Mouse (Mus musculus): ENCODE results near the gene Zfp1. TPM values are rescaled to one million over a fixed set of nuclear protein-coding genes. Genes with fewer than 3 reads are reported as not detected.

The Zfp1 gene
- total and polyA plus RNA-seq, 2 experiments from 2014 or later: 7.5 to 11.9 TPM

- no peak overlapping the region for H3K27ac ChIP-seq (ENCODE audit: low read depth)
- TF ChIP-seq EP300 (IDR thresholded peaks at IDR 0.05; ENCODE audit: low read depth) (no peak), CTCF (IDR thresholded peaks at IDR 0.05; ENCODE audit: low read depth) (no peak)
- no peak overlapping the region for H3K9ac ChIP-seq (replicated peaks; ENCODE audit: low read depth, low read length)
Observed at GRCm38 (mm10) chr8:111648834-111649233, 5.6 kb downstream of the Zfp1 start.

GRCm38 (mm10) chr8:111650651-111651050, 7.5 kb downstream of the Zfp1 start:
- TF ChIP-seq EP300 (IDR thresholded peaks at IDR 0.05; ENCODE audit: low read depth) (no peak), CTCF (IDR thresholded peaks at IDR 0.05; ENCODE audit: low read depth) (no peak)
- Histone ChIP-seq H3K9me3 (replicated peaks; ENCODE audit: control insufficient read depth, low read length) (no peaks in the 10 kb centered on the region), H3K27me3 (ENCODE audit: control insufficient read depth, insufficient read depth, low read length) (no peaks in the 10 kb centered on the region), H3K4me1 (ENCODE audit: control insufficient read depth, insufficient read depth) (no peaks in the 10 kb centered on the region), H3K4me2 (ENCODE audit: low read depth, low read length) (no peak overlapping the region), H3K9ac (replicated peaks; ENCODE audit: low read depth, low read length) (no peak overlapping the region), H3K4me3 (ENCODE audit: low read depth, low read length) (no peak overlapping the region), H3K27ac (ENCODE audit: low read depth) (no peak overlapping the region), H3K36me3 (replicated peaks; ENCODE audit: control insufficient read depth, insufficient read depth, low read length) (no peaks in the 10 kb centered on the region)
- WGBS: 95% methylated on average over 3 of the region's 3 CpGs
- DNase-seq (ENCODE audit: low spot score) (no peak), ATAC-seq (ENCODE audit: insufficient read depth, low read depth) (no peak)

More at GRCm38 (mm10) chr8:111648834-111649233, 5.6 kb downstream of the Zfp1 start:
- WGBS: 75% methylated on average over 2 of the region's 2 CpGs
- no peaks in the 10 kb centered on the region for H3K4me1 ChIP-seq (ENCODE audit: control insufficient read depth, insufficient read depth)
- no peak overlapping the region for H3K4me3 ChIP-seq (ENCODE audit: low read depth, low read length)
- H3K27me3 ChIP-seq (ENCODE audit: control insufficient read depth, insufficient read depth, low read length): no peaks in the 10 kb centered on the region
- no peaks in the 10 kb centered on the region for H3K36me3 ChIP-seq (replicated peaks; ENCODE audit: control insufficient read depth, insufficient read depth, low read length)
- ATAC-seq (ENCODE audit: insufficient read depth, low read depth) (no peak), DNase-seq (ENCODE audit: low spot score) (no peak)
- H3K9me3 ChIP-seq (replicated peaks; ENCODE audit: control insufficient read depth, low read length): no peaks in the 10 kb centered on the region
- no peak overlapping the region for H3K4me2 ChIP-seq (ENCODE audit: low read depth, low read length)

GRCm38 (mm10) chr8:111653524-111653923, 10.3 kb downstream of the Zfp1 start:
- H3K4me1 ChIP-seq (ENCODE audit: control insufficient read depth, insufficient read depth): peaks cover 6% of the 10 kb centered on the region
- H3K27ac ChIP-seq (ENCODE audit: low read depth): no peak overlapping the region
- H3K4me2 ChIP-seq (ENCODE audit: low read depth, low read length): no peak overlapping the region
- WGBS: 79% methylated on average over 2 of the region's 2 CpGs
- H3K9me3 ChIP-seq (replicated peaks; ENCODE audit: control insufficient read depth, low read length): no peaks in the 10 kb centered on the region
- DNase-seq (ENCODE audit: low spot score): no peak
- H3K9ac ChIP-seq (replicated peaks; ENCODE audit: low read depth, low read length): no peak overlapping the region
- H3K4me3 ChIP-seq (ENCODE audit: low read depth, low read length): no peak overlapping the region
- no peaks in the 10 kb centered on the region for H3K27me3 ChIP-seq (ENCODE audit: control insufficient read depth, insufficient read depth, low read length)
- ATAC-seq (ENCODE audit: insufficient read depth, low read depth): no peak
- H3K36me3 ChIP-seq (replicated peaks; ENCODE audit: control insufficient read depth, insufficient read depth, low read length): no peaks in the 10 kb centered on the region
- no peak for TF ChIP-seq CTCF (IDR thresholded peaks at IDR 0.05; ENCODE audit: low read depth)
- TF ChIP-seq EP300 (IDR thresholded peaks at IDR 0.05; ENCODE audit: low read depth): no peak

- Histone ChIP-seq H3K27ac (ENCODE audit: low read depth) (0 out of 2 replicates have a peak overlapping the region, but pooled peaks have one; percentile 22), H3K4me3 (ENCODE audit: low read depth, low read length) (no peak overlapping the region), H3K4me2 (ENCODE audit: low read depth, low read length) (no peak overlapping the region), H3K9ac (replicated peaks; ENCODE audit: low read depth, low read length) (no peak overlapping the region), H3K36me3 (replicated peaks; ENCODE audit: control insufficient read depth, insufficient read depth, low read length) (0 out of 2 replicates have a peak, but pooled peaks cover 7% of the 10 kb centered on the region), H3K27me3 (ENCODE audit: control insufficient read depth, insufficient read depth, low read length) (no peaks in the 10 kb centered on the region), H3K9me3 (replicated peaks; ENCODE audit: control insufficient read depth, low read length) (no peaks in the 10 kb centered on the region), H3K4me1 (ENCODE audit: control insufficient read depth, insufficient read depth) (peaks cover 14% of the 10 kb centered on the region)
- no peak for TF ChIP-seq CTCF (IDR thresholded peaks at IDR 0.05; ENCODE audit: low read depth)
- TF ChIP-seq EP300 (IDR thresholded peaks at IDR 0.05; ENCODE audit: low read depth): no peak
- DNase-seq (ENCODE audit: low spot score) (no peak), ATAC-seq (ENCODE audit: insufficient read depth, low read depth) (no peak)
- 44% methylated on average over 1 of the region's 1 CpGs for WGBS
Observed at GRCm38 (mm10) chr8:111657312-111657854, 14.2 kb downstream of the Zfp1 start.

GRCm38 (mm10) chr8:111658819-111659423, 15.7 kb downstream of the Zfp1 start:
- 33% methylated on average over 6 of the region's 6 CpGs for WGBS
- H3K9ac ChIP-seq (replicated peaks; ENCODE audit: low read depth, low read length): no peak overlapping the region
- H3K4me2 ChIP-seq (ENCODE audit: low read depth, low read length): no peak overlapping the region
- no peaks in the 10 kb centered on the region for H3K27me3 ChIP-seq (ENCODE audit: control insufficient read depth, insufficient read depth, low read length)
- H3K36me3 ChIP-seq (replicated peaks; ENCODE audit: control insufficient read depth, insufficient read depth, low read length): 0 out of 2 replicates have a peak, but pooled peaks cover 7% of the 10 kb centered on the region
- H3K27ac ChIP-seq (ENCODE audit: low read depth): peak overlapping the region; percentile 76
- H3K9me3 ChIP-seq (replicated peaks; ENCODE audit: control insufficient read depth, low read length): no peaks in the 10 kb centered on the region
- H3K4me3 ChIP-seq (ENCODE audit: low read depth, low read length): no peak overlapping the region
- ATAC-seq (ENCODE audit: insufficient read depth, low read depth) (peak; percentile 80), DNase-seq (ENCODE audit: low spot score) (peak; percentile 75)
- no peak for TF ChIP-seq CTCF (IDR thresholded peaks at IDR 0.05; ENCODE audit: low read depth)
- no peak for TF ChIP-seq EP300 (IDR thresholded peaks at IDR 0.05; ENCODE audit: low read depth)
- H3K4me1 ChIP-seq (ENCODE audit: control insufficient read depth, insufficient read depth): peaks cover 14% of the 10 kb centered on the region

Data from heart, postnatal 0 days (tissue).